Mouse (Mus musculus) large intestine, adult 2 months (tissue): ENCODE results near the gene Zfp598. TPM values are rescaled to one million over a fixed set of nuclear protein-coding genes. Genes with fewer than 3 reads are reported as not detected.
"Not testable (repeated sequence)": the region's sequence is repeated elsewhere in the genome, so short reads cannot be mapped to it uniquely, and the experiment has no call there.

Experiments
- DNase-seq: peaks from one replicate; pipeline ENCODE4 v3.0.0-alpha.2; 2012; ENCODE audit warnings: low read depth, low spot score
- WGBS: fragments of 180-500 bp; shearing (Covaris S2); methylation state at CpG from one replicate; pipeline ENCODE4 v1.1.7; 2018; 5-methylcytosine and 5-hydroxymethylcytosine counted together
- polyA plus RNA-seq: library from polyadenylated mRNA; depleted of rRNA; stranded (reverse); fragments of >200 nt; gene quantifications from 2 replicates; pipeline ENCODE4 v1.2.3, GENCODE M21; 2012

Gene Zfp598
- polyA plus RNA-seq, 1 experiment, result 52.1 TPM

DNA sequence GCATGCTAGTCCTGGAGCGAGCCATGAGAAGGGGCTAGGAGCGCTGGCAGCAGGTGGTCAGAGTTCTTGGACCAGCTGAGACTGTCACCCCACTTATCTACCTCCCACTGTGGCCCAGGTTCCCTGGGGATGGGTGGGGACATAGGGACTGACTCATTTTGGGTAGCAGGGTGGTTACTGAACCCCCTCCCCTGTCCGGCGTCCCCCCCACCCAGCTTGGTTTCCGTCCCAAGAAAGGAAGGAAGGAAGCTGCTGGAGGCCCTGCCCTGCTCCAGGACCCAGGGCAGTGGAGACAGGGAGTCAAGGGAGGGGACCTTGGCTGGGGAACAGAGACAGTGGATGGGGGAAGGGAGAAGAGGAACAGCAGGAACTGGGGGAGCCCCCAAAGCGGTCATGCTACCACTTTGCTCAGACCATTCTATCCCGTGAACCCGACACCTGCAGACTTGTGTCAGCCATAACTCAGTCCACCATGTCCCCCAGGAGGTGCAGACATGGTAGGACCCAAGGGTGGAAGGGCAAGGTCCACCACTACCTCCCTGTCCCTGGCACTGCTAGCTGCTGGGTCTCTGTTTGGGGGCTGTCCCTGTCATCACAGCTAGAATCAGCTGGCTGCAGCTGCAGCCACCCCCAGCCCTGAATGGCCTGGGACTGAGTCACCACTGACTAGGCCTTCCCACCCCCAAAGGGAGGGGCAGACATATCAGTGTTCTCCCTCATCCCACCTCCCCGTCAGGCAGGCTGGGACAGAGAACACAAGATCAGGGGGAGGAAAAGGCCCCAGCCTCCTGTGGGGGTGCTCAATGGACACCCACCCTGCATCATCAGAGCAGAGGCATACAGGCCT lies 24.4 kb upstream of the Zfp598 start:
- DNase-seq, result no peak
- 68% methylated on average over 9 of the region's 9 CpGs for WGBS

- 88% methylated on average over 3 of the region's 3 CpGs for whole genome bisulfite sequencing
- DNase-seq, result no peak
Observed at GRCm38 (mm10) chr17:24645916-24646315, 23.6 kb upstream of the Zfp598 start.

- 75% methylated on average over 4 of the region's 4 CpGs for WGBS
- DNase-seq, result no peak
Observed at GRCm38 (mm10) chr17:24646381-24646780, 23.1 kb upstream of the Zfp598 start.

DNA sequence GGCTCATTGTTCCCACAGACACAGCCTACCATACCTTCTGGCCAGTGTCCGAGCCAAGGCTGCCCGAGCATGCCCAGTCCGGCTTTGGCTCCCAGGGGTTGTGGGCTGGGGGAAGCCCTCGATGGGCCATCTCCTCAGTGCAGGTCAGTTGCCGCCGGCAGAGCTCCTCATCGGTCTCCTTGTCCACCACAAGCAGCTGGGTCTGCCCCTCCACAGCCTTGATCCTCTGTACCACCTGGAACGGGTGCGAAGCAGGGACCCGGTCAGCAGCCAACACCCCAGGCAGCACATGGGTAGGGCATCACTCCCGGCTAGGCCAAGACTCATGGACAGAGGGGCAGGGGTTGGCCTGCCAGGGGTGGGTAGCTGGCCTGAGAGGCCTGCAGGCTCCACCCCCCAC lies 22.0 kb upstream of the Zfp598 start:
- DNase-seq, result no peak
- WGBS, result 86% methylated on average over 11 of the region's 11 CpGs

DNA sequence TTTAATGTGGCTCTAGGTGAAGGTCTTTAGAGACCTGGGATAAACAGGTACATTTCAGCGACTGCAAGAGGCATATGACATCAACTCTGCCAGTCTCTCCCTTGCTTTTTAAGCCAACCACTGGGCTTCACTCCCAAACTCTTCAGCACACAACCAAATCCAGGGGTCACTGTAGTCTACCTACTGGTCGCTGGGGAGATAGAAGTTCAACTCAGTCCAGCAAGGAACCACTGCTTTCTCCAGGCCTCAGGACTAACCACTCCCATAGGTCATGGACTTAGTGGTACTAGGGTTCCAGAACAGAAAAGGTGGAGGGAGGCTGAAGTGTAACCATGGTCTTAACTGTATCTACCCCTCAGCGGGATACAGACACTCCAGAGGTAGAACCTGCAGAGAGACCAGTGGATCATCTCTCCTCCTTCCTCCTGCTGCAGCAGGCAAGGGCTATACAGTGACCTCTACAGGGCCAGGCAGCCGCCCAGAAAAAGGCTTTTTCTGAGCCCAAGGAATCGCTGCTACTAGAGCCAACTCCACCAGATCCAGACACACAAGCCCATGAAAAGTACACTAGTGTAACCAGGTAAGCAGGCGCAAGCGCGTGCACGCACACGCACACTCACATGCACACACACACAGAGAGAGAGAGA lies 20.6 kb upstream of the Zfp598 start:
- WGBS, result 75% methylated on average over 10 of the region's 10 CpGs
- no peak for DNase-seq

GRCm38 (mm10) chr17:24649581-24650069 lies 19.9 kb upstream of the Zfp598 start:
- WGBS, result 1% methylated on average over 35 of the region's 35 CpGs
- DNase-seq, result no peak

DNA sequence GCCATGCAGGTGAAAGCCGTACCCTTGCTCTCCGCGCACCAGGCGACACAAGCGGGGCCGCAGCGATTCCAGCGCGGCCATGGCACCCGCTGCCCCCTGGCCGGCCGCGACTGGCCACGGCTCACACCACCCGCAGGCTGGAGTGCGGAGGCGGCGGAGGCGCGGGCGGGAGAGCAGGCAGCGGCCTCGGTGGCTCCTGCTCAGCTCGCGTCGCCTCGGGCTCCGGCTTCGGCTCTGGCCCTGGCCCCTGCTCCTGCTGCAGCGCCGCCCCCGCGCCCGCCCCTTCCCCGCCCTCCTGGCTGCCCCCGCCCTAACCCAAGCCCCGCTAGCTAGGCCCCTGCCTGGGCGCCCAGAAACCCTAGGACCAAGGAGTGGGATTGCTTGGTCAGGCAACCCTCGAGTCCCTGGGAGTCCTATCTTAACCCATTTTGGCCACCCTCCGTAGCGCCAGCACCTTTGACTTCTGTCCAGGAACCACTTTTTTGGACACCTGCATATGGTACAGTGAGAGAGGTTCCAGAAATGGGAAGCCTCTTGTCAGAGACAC lies 19.3 kb upstream of the Zfp598 start, which contains the start of gene Slc9a3r2:
Gene Slc9a3r2, minus strand, starts transcription at position 258 of the 547 bp plus-strand sequence.
- DNase-seq, result no peak
- WGBS, result 1% methylated on average over 37 of the region's 41 CpGs

GRCm38 (mm10) chr17:24650766-24651165 lies 18.7 kb upstream of the Zfp598 start:
- no peak for DNase-seq
- 56% methylated on average over 4 of the region's 4 CpGs for WGBS

- 71% methylated on average over 3 of the region's 3 CpGs for WGBS
- no peak for DNase-seq
Observed at GRCm38 (mm10) chr17:24651835-24652234, 17.7 kb upstream of the Zfp598 start.

- no peak for DNase-seq
- WGBS, result 3% methylated on average over 19 of the region's 19 CpGs
Observed at GRCm38 (mm10) chr17:24653967-24654710, 15.3 kb upstream of the Zfp598 start.

GRCm38 (mm10) chr17:24654969-24655368 lies 14.5 kb upstream of the Zfp598 start:
- whole genome bisulfite sequencing, result 65% methylated on average over 4 of the region's 4 CpGs
- no peak for DNase-seq

DNA sequence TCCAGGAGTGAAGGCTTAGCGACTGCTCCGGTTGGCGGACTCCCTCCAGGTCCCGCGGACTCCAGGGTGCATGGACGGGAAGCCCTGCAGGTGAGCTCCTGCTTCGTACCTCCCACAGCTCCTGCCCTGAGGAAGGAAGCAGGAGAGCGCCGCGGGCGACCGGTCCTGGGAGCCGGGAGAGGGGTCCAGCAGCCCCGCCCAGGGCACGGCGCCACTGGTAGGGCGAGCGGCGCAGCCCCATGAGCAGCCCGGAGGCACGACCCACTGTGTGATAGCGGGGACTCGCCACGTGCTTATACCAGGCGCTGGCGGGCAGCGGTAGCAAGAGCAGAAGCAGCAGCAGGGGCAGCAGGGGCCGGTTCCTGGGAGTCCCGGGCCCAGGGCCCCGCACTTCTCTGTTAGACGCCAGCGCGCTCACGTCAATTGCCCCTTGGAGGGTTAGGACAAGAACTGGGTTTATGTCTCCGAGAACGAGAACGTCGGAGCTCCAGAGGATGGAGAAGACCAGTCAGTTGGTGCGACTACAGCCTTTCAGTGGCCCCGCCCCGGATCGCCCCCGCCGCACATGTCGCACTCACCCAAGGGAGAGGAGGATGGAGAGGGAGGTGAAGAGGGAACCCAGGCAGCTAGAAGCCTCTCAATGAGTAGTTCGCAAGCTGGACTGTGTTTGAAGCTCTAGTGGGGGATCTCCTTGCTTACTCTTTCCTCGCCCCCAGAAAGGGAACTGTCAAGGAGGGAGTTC lies 11.3 kb upstream of the Zfp598 start, which contains the start of gene Npw:
Gene Npw, minus strand, starts transcription at position 441 of the 742 bp plus-strand sequence.
- no peak for DNase-seq
- WGBS, result 5% methylated on average over 47 of the region's 47 CpGs

- DNase-seq, result not testable (repeated sequence)
- 45% methylated on average over 7 of the region's 7 CpGs for WGBS
Observed at GRCm38 (mm10) chr17:24667011-24667410, 2.5 kb upstream of the Zfp598 start.

DNA sequence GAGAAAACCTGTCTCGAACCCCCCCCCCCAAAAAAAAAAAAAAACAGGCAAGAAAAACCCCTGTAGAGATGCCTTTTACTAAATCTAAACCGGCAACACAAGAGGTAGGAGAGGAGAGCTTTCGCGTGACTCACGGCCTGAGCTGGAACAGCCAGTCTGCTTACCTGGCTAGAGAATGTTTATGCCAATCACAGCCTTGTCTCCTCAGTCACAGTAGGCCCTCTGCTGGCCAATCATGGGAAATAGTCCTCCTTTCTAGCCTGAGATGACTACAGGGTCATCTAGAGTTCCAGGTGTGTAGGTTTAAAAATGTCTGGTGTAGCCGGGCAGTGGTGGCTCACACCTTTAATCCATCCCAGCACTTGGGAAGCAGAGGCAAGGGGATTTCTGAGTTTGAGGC lies 2.1 kb upstream of the Zfp598 start:
- DNase-seq, result peak; percentile 57
- 9% methylated on average over 6 of the region's 6 CpGs for WGBS

- 9% methylated on average over 15 of the region's 15 CpGs for WGBS
- DNase-seq, result not testable (repeated sequence)
Observed at GRCm38 (mm10) chr17:24669214-24669544, 308 bp upstream of the Zfp598 start.

- 2% methylated on average over 8 of the region's 8 CpGs for WGBS
- DNase-seq, result no peak
Observed at GRCm38 (mm10) chr17:24670246-24670844, 858 bp downstream of the Zfp598 start.

- no peak for DNase-seq
- 50% methylated on average over 5 of the region's 5 CpGs for WGBS
Observed at GRCm38 (mm10) chr17:24671346-24671745, 1.9 kb downstream of the Zfp598 start.

GRCm38 (mm10) chr17:24672141-24672540 lies 2.7 kb downstream of the Zfp598 start:
- DNase-seq, result peak; percentile 84

GRCm38 (mm10) chr17:24674277-24674676 lies 4.8 kb downstream of the Zfp598 start:
- DNase-seq, result no peak
- WGBS, result 79% methylated on average over 7 of the region's 7 CpGs

More at GRCm38 (mm10) chr17:24672141-24672540, 2.7 kb downstream of the Zfp598 start:
- 6% methylated on average over 5 of the region's 5 CpGs for WGBS
